8 mouse cellular contexts compared by ENCODE assay signal in genomic region chr13:34038901-34039341, GRCm38 (mm10). TPM values are rescaled to one million over a fixed set of nuclear protein-coding genes. Genes with fewer than 3 reads are reported as not detected.
DNase-seq lines count a peak whose midpoint lies in the region; ATAC-seq and TF ChIP-seq lines count a peak whose summit lies in the region.

No protein-coding gene starts in this region.

- ATAC-seq in lung, embryonic 14.5 days (ENCODE audit: insufficient read depth), result no peak
- ATAC-seq in hindbrain, embryonic 12.5 days (ENCODE audit: low FRiP score), result no peak
- no peak for ATAC-seq in limb, embryonic 11.5 days (ENCODE audit: insufficient number of reproducible peaks, low FRiP score, low TSS enrichment, low read depth)
- ATAC-seq in stomach, embryonic 14.5 days (ENCODE audit: insufficient number of reproducible peaks, insufficient read depth, low FRiP score, low read depth), result no peak
- no peak for ATAC-seq in granulocyte monocyte progenitor cell, adult 5-6 weeks (replicated peaks; ENCODE audit: poor library complexity, severe bottlenecking)

- H3K4me3 ChIP-seq in lung, embryonic 14.5 days (ENCODE audit: low read depth, low read length), result peak overlapping the region; percentile 73
- H3K4me3 ChIP-seq in hindbrain, embryonic 12.5 days, result peak overlapping the region; percentile 2; the same call in 1 of the 2 replicates
- H3K4me3 ChIP-seq in limb, embryonic 11.5 days (ENCODE audit: low read depth, low read length), result no peak overlapping the region
- H3K4me3 ChIP-seq in stomach, embryonic 14.5 days (ENCODE audit: low read depth, low read length), result 0 out of 2 replicates have a peak overlapping the region, but pooled peaks have one; percentile 71

- no peak overlapping the region for H3K27ac ChIP-seq in lung, embryonic 14.5 days (ENCODE audit: low read depth)
- no peak overlapping the region for H3K27ac ChIP-seq in hindbrain, embryonic 12.5 days
- H3K27ac ChIP-seq in limb, embryonic 11.5 days (replicated peaks; ENCODE audit: low read depth, low read length), result no peak overlapping the region
- no peak overlapping the region for H3K27ac ChIP-seq in stomach, embryonic 14.5 days (ENCODE audit: low read length)

- DNase-seq in lung, embryonic 14.5 days, result peak; percentile 7
- DNase-seq in lung, adult 18-20 months, result no peak
- DNase-seq in limb, embryonic 11.5 days (ENCODE audit: low spot score), result peak; percentile 28
- DNase-seq in gastrocnemius, postnatal 10 days, result no peak
- DNase-seq in urinary bladder, postnatal 25 days (ENCODE audit: low spot score), result no peak

- peak overlapping the region; percentile 82 for H3K4me2 ChIP-seq in lung, embryonic 14.5 days
- H3K4me2 ChIP-seq in hindbrain, embryonic 12.5 days (replicated peaks), result peak overlapping the region; percentile 77
- peak overlapping the region; percentile 19; the same call in 1 of the 2 replicates for H3K4me2 ChIP-seq in limb, embryonic 11.5 days (ENCODE audit: low read depth, severe bottlenecking)
- peak overlapping the region; percentile 82 for H3K4me2 ChIP-seq in stomach, embryonic 14.5 days (replicated peaks; ENCODE audit: low read depth, low read length)

- peaks cover 6% of the 10 kb centered on the region; the same call in 1 of the 2 replicates for H3K36me3 ChIP-seq in lung, embryonic 14.5 days (ENCODE audit: insufficient read depth)
- H3K36me3 ChIP-seq in hindbrain, embryonic 12.5 days, result no peaks in the 10 kb centered on the region
- no peaks in the 10 kb centered on the region for H3K36me3 ChIP-seq in limb, embryonic 11.5 days (ENCODE audit: control insufficient read depth, insufficient read depth, low read length)
- H3K36me3 ChIP-seq in stomach, embryonic 14.5 days (ENCODE audit: control insufficient read depth, insufficient read depth, low read length), result no peaks in the 10 kb centered on the region

- no peak overlapping the region for H3K9ac ChIP-seq in lung, embryonic 14.5 days
- no peak overlapping the region for H3K9ac ChIP-seq in hindbrain, embryonic 12.5 days
- H3K9ac ChIP-seq in limb, embryonic 11.5 days (ENCODE audit: low read length), result no peak overlapping the region
- H3K9ac ChIP-seq in stomach, embryonic 14.5 days (replicated peaks; ENCODE audit: low read depth, low read length), result no peak overlapping the region

- H3K9me3 ChIP-seq in lung, embryonic 14.5 days (ENCODE audit: low read depth, low read length), result no peaks in the 10 kb centered on the region
- H3K9me3 ChIP-seq in hindbrain, embryonic 12.5 days (replicated peaks), result peaks cover 4% of the 10 kb centered on the region; the same call in 1 of the 2 replicates
- no peaks in the 10 kb centered on the region for H3K9me3 ChIP-seq in limb, embryonic 11.5 days (ENCODE audit: control insufficient read depth, low read length)
- no peaks in the 10 kb centered on the region for H3K9me3 ChIP-seq in stomach, embryonic 14.5 days (ENCODE audit: control insufficient read depth, low read depth, low read length)

- no peak for TF ChIP-seq CTCF in lung, embryonic 14.5 days (IDR thresholded peaks at IDR 0.05; ENCODE audit: low read depth)

- H3K4me1 ChIP-seq in lung, embryonic 14.5 days (ENCODE audit: insufficient read depth), result no peaks in the 10 kb centered on the region
- H3K4me1 ChIP-seq in hindbrain, embryonic 12.5 days, result peaks cover 19% of the 10 kb centered on the region
- H3K4me1 ChIP-seq in limb, embryonic 11.5 days (ENCODE audit: control insufficient read depth, insufficient read depth, low read length), result peaks cover 5% of the 10 kb centered on the region
- H3K4me1 ChIP-seq in stomach, embryonic 14.5 days (ENCODE audit: control insufficient read depth, insufficient read depth, low read length), result peaks cover 16% of the 10 kb centered on the region; the same call in 1 of the 2 replicates

- 32% methylated on average over 8 of the region's 8 CpGs for WGBS in lung, embryonic 14.5 days
- WGBS in hindbrain, embryonic 12.5 days, result 37% methylated on average over 8 of the region's 8 CpGs
- 39% methylated on average over 8 of the region's 8 CpGs for WGBS in limb, embryonic 11.5 days
- WGBS in stomach, embryonic 14.5 days, result 32% methylated on average over 8 of the region's 8 CpGs

- no peaks in the 10 kb centered on the region for H3K27me3 ChIP-seq in lung, embryonic 14.5 days (ENCODE audit: insufficient read depth, low read length)
- H3K27me3 ChIP-seq in hindbrain, embryonic 12.5 days, result no peaks in the 10 kb centered on the region
- no peaks in the 10 kb centered on the region for H3K27me3 ChIP-seq in limb, embryonic 11.5 days (ENCODE audit: control insufficient read depth, insufficient read depth, low read length)
- no peaks in the 10 kb centered on the region for H3K27me3 ChIP-seq in stomach, embryonic 14.5 days (ENCODE audit: control insufficient read depth, insufficient read depth, low read length)

RNA-seq across cellular contexts. Expression of gene Bphl, which starts 1.5 kb away (rescaled TPM):
- polyA plus RNA-seq in lung, embryonic 14.5 days (2014; fragmentation: Nextera tagmentation; extraction: Ambion mirVana), result 46.8 and 49.0 TPM in 2 replicates
- polyA plus RNA-seq in hindbrain, embryonic 12.5 days (2016; fragmentation: Nextera tagmentation; extraction: Ambion mirVana), result 34.4 and 44.0 TPM in 2 replicates
- 36.1 and 41.9 TPM in 2 replicates for polyA plus RNA-seq in limb, embryonic 11.5 days (2014; fragmentation: Nextera tagmentation; extraction: Ambion mirVana)
- 36.1 and 38.4 TPM in 2 replicates for polyA plus RNA-seq in stomach, embryonic 14.5 days (2014; fragmentation: Nextera tagmentation; extraction: Ambion mirVana)
- 88.3 and 115 TPM in 2 replicates for total RNA-seq in granulocyte monocyte progenitor cell, adult 5-6 weeks (2014; fragmentation: Nextera tagmentation)
- 39.5 and 45.5 TPM in 2 replicates for total RNA-seq in granulocyte monocyte progenitor cell, adult 5-6 weeks (2017)
- 10 to 100 TPM; 21.3 to 26.5 TPM for total RNA-seq in gastrocnemius, postnatal 10 days (2021)

RNA-seq across cellular contexts. Expression of gene Serpinb6a, which starts 36.3 kb away (rescaled TPM):
- 62.3 and 68.3 TPM in 2 replicates for polyA plus RNA-seq in lung, embryonic 14.5 days (2014; fragmentation: Nextera tagmentation; extraction: Ambion mirVana)
- polyA plus RNA-seq in hindbrain, embryonic 12.5 days (2016; fragmentation: Nextera tagmentation; extraction: Ambion mirVana), result 43.0 and 44.2 TPM in 2 replicates
- 41.8 and 43.1 TPM in 2 replicates for polyA plus RNA-seq in limb, embryonic 11.5 days (2014; fragmentation: Nextera tagmentation; extraction: Ambion mirVana)
- polyA plus RNA-seq in stomach, embryonic 14.5 days (2014; fragmentation: Nextera tagmentation; extraction: Ambion mirVana), result 73.7 and 78.6 TPM in 2 replicates
- total RNA-seq in granulocyte monocyte progenitor cell, adult 5-6 weeks (2014; fragmentation: Nextera tagmentation), result 6.7 and 24.5 TPM in 2 replicates
- 8.6 and 8.7 TPM in 2 replicates for total RNA-seq in granulocyte monocyte progenitor cell, adult 5-6 weeks (2017)
- total RNA-seq in gastrocnemius, postnatal 10 days (2021), result 10 to 100 TPM; 68.8 to 77.6 TPM

RNA-seq across cellular contexts. Expression of gene Ripk1, which starts 36.8 kb away (rescaled TPM):
- polyA plus RNA-seq in lung, embryonic 14.5 days (2014; fragmentation: Nextera tagmentation; extraction: Ambion mirVana), result 23.3 and 23.9 TPM in 2 replicates
- polyA plus RNA-seq in hindbrain, embryonic 12.5 days (2016; fragmentation: Nextera tagmentation; extraction: Ambion mirVana), result 11.3 and 12.9 TPM in 2 replicates
- polyA plus RNA-seq in limb, embryonic 11.5 days (2014; fragmentation: Nextera tagmentation; extraction: Ambion mirVana), result 11.0 and 12.1 TPM in 2 replicates
- polyA plus RNA-seq in stomach, embryonic 14.5 days (2014; fragmentation: Nextera tagmentation; extraction: Ambion mirVana), result 20.2 and 24.3 TPM in 2 replicates
- 37.3 and 42.8 TPM in 2 replicates for total RNA-seq in granulocyte monocyte progenitor cell, adult 5-6 weeks (2014; fragmentation: Nextera tagmentation)
- 52.7 and 67.2 TPM in 2 replicates for total RNA-seq in granulocyte monocyte progenitor cell, adult 5-6 weeks (2017)
- 10 to 100 TPM in 1 of 2 experiments, 1 to 10 TPM in 1; 8.5 to 11.2 TPM for total RNA-seq in gastrocnemius, postnatal 10 days (2021)

RNA-seq across cellular contexts. Expression of gene Tubb2a, which starts 38.9 kb away (rescaled TPM):
- 164 and 169 TPM in 2 replicates for polyA plus RNA-seq in lung, embryonic 14.5 days (2014; fragmentation: Nextera tagmentation; extraction: Ambion mirVana)
- polyA plus RNA-seq in hindbrain, embryonic 12.5 days (2016; fragmentation: Nextera tagmentation; extraction: Ambion mirVana), result 785 and 845 TPM in 2 replicates
- polyA plus RNA-seq in limb, embryonic 11.5 days (2014; fragmentation: Nextera tagmentation; extraction: Ambion mirVana), result 49.1 and 49.9 TPM in 2 replicates
- 213 and 217 TPM in 2 replicates for polyA plus RNA-seq in stomach, embryonic 14.5 days (2014; fragmentation: Nextera tagmentation; extraction: Ambion mirVana)
- total RNA-seq in granulocyte monocyte progenitor cell, adult 5-6 weeks (2014; fragmentation: Nextera tagmentation), result 2.3 and 3.4 TPM in 2 replicates
- 7.0 and 8.5 TPM in 2 replicates for total RNA-seq in granulocyte monocyte progenitor cell, adult 5-6 weeks (2017)
- 10 to 100 TPM; 44.4 to 49.4 TPM for total RNA-seq in gastrocnemius, postnatal 10 days (2021)

Comparison
In these comparisons a context has a peak if more than half of its experiments do, and no peak if none do; other contexts are left out.
1. DNase-seq: peak in lung, embryonic 14.5 days (single experiment) and limb, embryonic 11.5 days (single experiment); none in lung, adult 18-20 months (0 of 2), gastrocnemius, postnatal 10 days (single experiment) and urinary bladder, postnatal 25 days (single experiment).
2. H3K4me2 ChIP-seq: peak in every context shown above with its lines; median percentile 82 in lung, embryonic 14.5 days; 82 in stomach, embryonic 14.5 days; 77 in hindbrain, embryonic 12.5 days; 19 in limb, embryonic 11.5 days.